Mouse (Mus musculus): ENCODE results near the gene Bmp4.

DNA sequence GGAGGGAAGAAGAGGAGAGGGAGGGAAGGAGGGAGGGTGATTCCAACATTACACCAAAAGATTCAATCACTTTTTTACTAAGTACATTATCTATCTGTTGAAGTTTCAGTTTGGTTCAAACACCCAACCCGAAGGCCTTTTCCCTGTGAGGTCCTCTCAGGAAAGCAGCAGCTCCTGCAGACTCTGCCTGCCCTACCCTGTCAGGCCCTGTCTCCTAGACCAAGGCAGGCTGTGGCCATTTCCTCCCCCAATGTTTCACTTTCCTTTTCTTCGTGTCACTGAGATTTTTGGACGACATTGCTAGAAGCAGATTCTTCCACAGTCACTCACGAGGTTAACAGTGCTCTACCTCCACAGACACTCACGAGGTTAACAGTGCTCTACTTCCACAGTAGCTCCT is 14.7 kb downstream of the Bmp4 start:
- no peak for TF ChIP-seq POLR2A (IDR thresholded peaks at IDR 0.05; ENCODE audit: borderline replicate concordance, extremely low read depth, low read depth, low read length)
- TF ChIP-seq CTCF (IDR thresholded peaks at IDR 0.05; ENCODE audit: insufficient read depth, low read length): no peak

All from lung, adult 2 months (tissue).